Mouse (Mus musculus) midbrain, embryonic 15.5 days (tissue): ENCODE results near the gene Arhgap6. TPM values are rescaled to one million over a fixed set of nuclear protein-coding genes. Genes with fewer than 3 reads are reported as not detected.

Experiments
- ATAC-seq: fragments of 200-750 bp; cut with Nextera tagmentation; replicated peaks from 2 replicates; pipeline ENCODE4 v1.8.0; 2017; ENCODE audit warnings: moderate TSS enrichment
- H3K27ac ChIP-seq: fragments of 300-500 bp; sonication (generic); 2 replicates; pipeline ENCODE4 v1.5.1; 2015; ENCODE audit warnings: mild to moderate bottlenecking, inconsistent platforms
- H3K27me3 ChIP-seq: fragments of 300-500 bp; sonication (generic); replicated peaks from 2 replicates; pipeline ENCODE4 v1.6.1; 2015; ENCODE audit warnings: inconsistent platforms
- H3K36me3 ChIP-seq: fragments of 300-500 bp; sonication (generic); replicated peaks from 2 replicates; pipeline ENCODE4 v1.6.1; 2015; ENCODE audit warnings: inconsistent platforms
- H3K4me1 ChIP-seq: fragments of 300-500 bp; sonication (generic); 2 replicates; pipeline ENCODE4 v1.6.1; 2015; ENCODE audit warnings: inconsistent platforms
- H3K4me2 ChIP-seq: fragments of 300-500 bp; sonication (generic); 2 replicates; pipeline ENCODE4 v1.6.1; 2015; ENCODE audit warnings: inconsistent platforms, mild to moderate bottlenecking, moderate library complexity
- H3K4me3 ChIP-seq: fragments of 300-500 bp; sonication (generic); 2 replicates; pipeline ENCODE4 v1.5.1; 2015; ENCODE audit warnings: mild to moderate bottlenecking, inconsistent platforms
- H3K9ac ChIP-seq: fragments of 300-500 bp; sonication (generic); 2 replicates; pipeline ENCODE4 v1.6.1; 2015; ENCODE audit warnings: mild to moderate bottlenecking, inconsistent platforms
- H3K9me3 ChIP-seq: fragments of 300-500 bp; sonication (generic); 2 replicates; pipeline ENCODE4 v1.6.1; 2016; ENCODE audit warnings: inconsistent platforms
- WGBS: fragments of 180-500 bp; shearing (Covaris S2); methylation state at CpG from one replicate; pipeline ENCODE4 v1.1.7; 2015; ENCODE audit warnings: mixed read lengths; 5-methylcytosine and 5-hydroxymethylcytosine counted together
- polyA plus RNA-seq: library from polyadenylated mRNA; unstranded; fragments of >200 nt; fragmentation: Nextera tagmentation; extraction: Ambion mirVana; gene quantifications from 2 replicates; pipeline ENCODE4 v1.2.1, GENCODE M21; 2015

The Arhgap6 gene
- polyA plus RNA-seq, 1 experiment from 2014 or later, result 0.98 TPM

GRCm38 (mm10) chrX:169338213-169338612 lies 543.3 kb downstream of the Arhgap6 start:
- ATAC-seq, result no peak

More at GRCm38 (mm10) chrX:169338213-169338612, 543.3 kb downstream of the Arhgap6 start:
- Histone ChIP-seq H3K4me3 (no peak overlapping the region), H3K27me3 (peaks cover 4% of the 10 kb centered on the region; the same call in 1 of the 2 replicates), H3K4me2 (no peak overlapping the region), H3K27ac (no peak overlapping the region), H3K4me1 (no peaks in the 10 kb centered on the region), H3K9ac (no peak overlapping the region), H3K9me3 (no peaks in the 10 kb centered on the region), H3K36me3 (no peaks in the 10 kb centered on the region)
- 77% methylated on average over 3 of the region's 3 CpGs for whole genome bisulfite sequencing

Other genes with a start within 250 kb of the Arhgap6 start
- gene Frmpd4, start 217.9 kb upstream of the Arhgap6 start, polyA plus RNA-seq, result 1.4 and 1.5 TPM in 2 replicates
- 15.9 and 16.3 TPM in 2 replicates for gene Msl3, start 121.2 kb upstream of the Arhgap6 start, polyA plus RNA-seq